Mouse (Mus musculus): ENCODE results near the gene Rab37. TPM values are rescaled to one million over a fixed set of nuclear protein-coding genes. Genes with fewer than 3 reads are reported as not detected.

Gene Rab37
- total RNA-seq, 2 experiments from 2014 or later, result 1.0 to 1.3 TPM

GRCm38 (mm10) chr11:115129508-115130126 lies 38.4 kb downstream of the Rab37 start:
- no peak for DNase-seq (ENCODE audit: low spot score in 2 of 2)

- no peak for DNase-seq (ENCODE audit: low spot score in 2 of 2)
These were observed 40.6 kb downstream of the Rab37 start for GRCm38 (mm10) chr11:115131768-115132381.

- no peak for DNase-seq (ENCODE audit: low spot score in 2 of 2)
These were observed 42.6 kb downstream of the Rab37 start, which contains the start of gene Cd300lf for GRCm38 (mm10) chr11:115133800-115134199. Cd300lf (minus strand) TSS chr11:115133992.

- no peak for DNase-seq (ENCODE audit: low spot score in 2 of 2)
These were observed 47.5 kb downstream of the Rab37 start for GRCm38 (mm10) chr11:115138597-115139262.

- DNase-seq (ENCODE audit: low spot score in 2 of 2), result no peak
These were observed 50.7 kb downstream of the Rab37 start for GRCm38 (mm10) chr11:115141970-115142369.

- DNase-seq (ENCODE audit: low spot score in 2 of 2), result no peak
These were observed 56.6 kb downstream of the Rab37 start for GRCm38 (mm10) chr11:115147813-115148212.

- no peak for DNase-seq (ENCODE audit: low spot score in 2 of 2)
These were observed 59.6 kb downstream of the Rab37 start for GRCm38 (mm10) chr11:115150741-115151254.

- peak in 1 of 2 experiments; percentile 49 for DNase-seq (ENCODE audit: low spot score in 2 of 2)
These were observed 60.7 kb downstream of the Rab37 start for GRCm38 (mm10) chr11:115151755-115152429.

GRCm38 (mm10) chr11:115153088-115153487 lies 61.9 kb downstream of the Rab37 start:
- DNase-seq (ENCODE audit: low spot score in 2 of 2), result no peak

GRCm38 (mm10) chr11:115153699-115154292 lies 62.6 kb downstream of the Rab37 start:
- DNase-seq (ENCODE audit: low spot score in 2 of 2), result peak in 1 of 2 experiments; percentile 66

- no peak for DNase-seq (ENCODE audit: low spot score in 2 of 2)
These were observed 63.9 kb downstream of the Rab37 start for GRCm38 (mm10) chr11:115155053-115155634.

- no peak for DNase-seq (ENCODE audit: low spot score in 2 of 2)
These were observed 66.9 kb downstream of the Rab37 start for GRCm38 (mm10) chr11:115157933-115158719.

GRCm38 (mm10) chr11:115160016-115160797 lies 69.0 kb downstream of the Rab37 start:
- no peak for DNase-seq (ENCODE audit: low spot score in 2 of 2)

GRCm38 (mm10) chr11:115160883-115161577 lies 69.8 kb downstream of the Rab37 start:
- DNase-seq (ENCODE audit: low spot score in 2 of 2), result peak; percentile 64 to 77

GRCm38 (mm10) chr11:115161578-115162204 lies 70.5 kb downstream of the Rab37 start:
- no peak for DNase-seq (ENCODE audit: low spot score in 2 of 2)

GRCm38 (mm10) chr11:115162205-115162601 lies 71.0 kb downstream of the Rab37 start:
- no peak for DNase-seq (ENCODE audit: low spot score in 2 of 2)

GRCm38 (mm10) chr11:115162832-115163480 lies 71.7 kb downstream of the Rab37 start, which contains the start of gene Slc9a3r1:
Slc9a3r1 (plus strand) TSS chr11:115163341.
- peak; percentile 93 to 98 for DNase-seq (ENCODE audit: low spot score in 2 of 2)

Data from gastrocnemius, postnatal 4 days (tissue).